Mouse (Mus musculus): ENCODE data around the gene Mthfs. TPM values are rescaled to one million over a fixed set of nuclear protein-coding genes. Genes with fewer than 3 reads are reported as not detected.
"Not testable (repeated sequence)": the region's sequence is repeated elsewhere in the genome, so short reads cannot be mapped to it uniquely, and the experiment has no call there.

Gene Mthfs
- total RNA-seq (2021), result 10 to 100 TPM; 11.4 to 12.6 TPM
- long read RNA-seq, experiment 1, partial matches to known transcripts, result 0 of 4 reads
- long read RNA-seq, experiment 1, other reads (novel, unspliced or antisense), result 3 of 4 reads
- long read RNA-seq, experiment 2, partial matches to known transcripts, result 0 of 8 reads
- long read RNA-seq, experiment 2, other reads (novel, unspliced or antisense), result 3 of 8 reads

DNA sequence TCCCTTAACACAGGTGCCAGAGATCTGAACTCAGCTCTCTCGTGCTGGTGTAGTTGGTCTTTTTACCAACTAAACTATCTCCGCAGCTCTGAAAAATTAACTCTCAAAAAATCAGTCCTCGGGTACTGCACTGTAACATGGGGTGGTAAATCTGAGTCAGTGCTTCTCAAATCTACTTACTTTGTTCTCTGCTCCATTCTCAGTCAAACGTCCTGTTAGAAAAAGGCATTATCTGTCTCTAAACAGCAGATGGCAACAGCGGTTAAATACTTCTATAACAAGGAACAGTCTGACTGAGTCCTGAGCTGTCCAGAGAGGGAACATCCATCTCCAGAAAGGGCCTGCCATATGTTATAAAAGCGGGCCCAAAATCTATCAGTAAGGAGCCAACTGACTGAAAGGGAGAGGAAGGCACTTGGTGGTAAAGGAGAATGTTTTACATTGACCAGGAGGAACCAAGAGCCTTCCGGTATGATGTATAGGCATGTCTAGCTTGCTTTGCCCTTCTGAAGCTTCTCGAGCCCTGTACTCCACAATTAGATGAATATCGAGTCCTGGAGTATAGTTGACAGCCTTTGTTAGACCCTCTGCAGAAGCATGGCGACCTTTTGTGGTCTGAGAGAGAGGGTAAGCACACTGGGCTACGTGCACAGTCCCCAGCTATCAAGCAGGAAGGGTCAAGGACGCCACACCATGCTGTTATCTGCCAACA, at the start of gene Mthfs:
Gene Mthfs, plus strand, starts transcription at position 324 of the 712 bp plus-strand sequence.
- DNase-seq, result not testable (repeated sequence)

DNA sequence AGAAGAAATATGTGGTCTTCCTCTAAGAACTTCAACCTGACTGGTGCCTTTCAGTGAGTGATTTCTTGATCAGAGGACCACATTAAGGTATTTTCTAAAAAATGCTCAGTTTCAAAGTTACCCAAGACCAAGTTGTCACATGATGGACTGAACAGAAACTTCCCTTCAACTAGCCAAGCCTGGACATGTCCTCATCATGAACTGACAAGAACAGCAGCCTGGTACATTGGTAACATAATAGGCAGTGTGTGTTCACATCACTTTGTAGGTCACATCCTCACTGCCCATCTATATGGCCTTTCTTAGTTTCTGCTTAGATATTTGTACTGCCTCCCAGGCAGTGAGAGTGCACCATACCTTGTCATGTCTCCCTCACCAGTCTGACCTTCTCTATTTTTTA, 37.9 kb upstream of the Mthfs start:
- not testable (repeated sequence) for DNase-seq

GRCm38 (mm10) chr9:89178833-89179232, 31.6 kb upstream of the Mthfs start:
- peak; percentile 48 for DNase-seq

DNA sequence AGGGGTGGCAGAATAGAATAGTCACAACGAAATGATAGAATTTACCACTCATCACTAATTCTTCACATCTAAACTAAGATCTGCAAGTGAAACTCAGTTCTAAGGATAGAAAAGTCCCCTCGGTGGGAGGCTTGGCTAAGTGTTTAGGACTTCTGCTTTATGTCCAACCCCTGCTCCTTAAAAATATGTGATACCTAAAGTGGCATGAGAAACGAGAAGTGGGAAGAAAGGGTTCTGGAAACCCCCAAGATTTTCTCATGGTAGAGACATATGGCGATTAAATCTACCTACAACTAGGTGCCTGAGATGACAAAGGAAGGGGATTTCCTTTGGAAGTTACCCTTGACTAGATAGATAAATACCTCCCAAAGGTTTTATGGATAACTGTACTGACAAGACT, 31.0 kb upstream of the Mthfs start:
- DNase-seq, result not testable (repeated sequence)

GRCm38 (mm10) chr9:89187006-89187405, 23.5 kb upstream of the Mthfs start:
- DNase-seq, result not testable (repeated sequence)

- DNase-seq, result not testable (repeated sequence)
These were observed 15.0 kb upstream of the Mthfs start for GRCm38 (mm10) chr9:89195483-89195882.

DNA sequence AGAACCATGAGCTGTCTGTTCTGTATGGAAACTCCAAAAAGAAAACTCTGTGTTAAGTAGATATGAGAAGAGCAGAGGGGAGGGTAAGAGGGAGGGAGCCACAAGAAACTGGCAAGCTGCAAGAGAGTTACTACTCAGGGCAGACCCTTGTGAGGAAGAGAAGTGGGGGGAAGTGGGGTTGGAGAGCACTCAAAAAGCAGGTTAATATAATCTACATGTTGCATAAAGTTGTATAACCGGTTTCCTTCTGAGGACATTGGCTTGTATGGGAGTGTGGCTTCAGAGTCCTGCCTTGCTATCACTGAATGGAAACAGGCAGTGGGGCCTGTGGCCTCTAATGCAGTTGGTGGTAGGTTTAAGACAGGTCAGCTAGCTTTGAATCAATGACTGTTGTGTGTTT, 13.0 kb upstream of the Mthfs start:
- not testable (repeated sequence) for DNase-seq

- DNase-seq, result not testable (repeated sequence)
These were observed 12.1 kb upstream of the Mthfs start for GRCm38 (mm10) chr9:89198349-89198748.

DNA sequence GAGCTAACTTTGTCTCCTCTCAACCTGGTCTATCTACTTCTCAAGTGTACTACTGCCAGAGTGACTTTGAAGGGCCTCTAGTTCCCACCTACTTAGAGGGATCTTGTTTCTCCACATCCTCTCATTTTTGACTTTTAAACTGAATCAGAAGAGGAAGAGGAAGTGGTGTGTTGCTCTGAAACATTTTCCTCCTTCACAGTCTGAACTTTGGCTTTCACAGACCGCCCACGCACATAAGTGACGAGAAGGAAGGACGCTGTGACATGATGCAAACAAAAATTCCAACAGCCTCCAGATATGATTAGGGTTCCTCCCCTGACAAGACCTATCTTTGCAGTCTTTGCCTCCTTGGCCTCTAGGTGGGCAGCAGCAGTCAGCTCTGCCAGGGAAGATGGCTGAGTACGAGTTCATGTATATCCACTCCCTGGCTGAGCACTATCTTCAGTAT, 11.5 kb upstream of the Mthfs start, which contains the start of the genes Bcl2a1b and Gm29094:
Gene Bcl2a1b, plus strand, starts transcription at position 241 of the 448 bp plus-strand sequence.
Gene Gm29094, plus strand, starts transcription at position 411 of the 448 bp plus-strand sequence.
- DNase-seq, result not testable (repeated sequence)

DNA sequence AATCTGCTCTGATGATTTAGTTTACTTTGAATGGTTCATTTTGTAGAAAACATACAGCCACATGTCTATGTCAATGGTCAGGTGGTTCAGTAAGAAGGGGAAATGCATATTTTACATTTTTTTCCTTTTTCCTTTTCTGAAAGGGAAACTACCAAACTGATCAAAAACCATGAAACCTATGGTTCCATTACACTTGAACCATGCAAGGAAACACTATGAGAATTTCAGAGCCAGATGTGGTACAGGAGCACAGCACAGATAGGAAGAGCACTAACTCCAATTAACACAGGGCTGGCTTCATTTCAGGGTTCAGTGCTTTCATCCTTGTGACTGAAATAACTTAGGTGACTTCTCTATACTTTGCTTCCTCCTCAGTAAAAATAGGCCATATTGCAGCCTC, 8.2 kb upstream of the Mthfs start:
- DNase-seq, result not testable (repeated sequence)

DNA sequence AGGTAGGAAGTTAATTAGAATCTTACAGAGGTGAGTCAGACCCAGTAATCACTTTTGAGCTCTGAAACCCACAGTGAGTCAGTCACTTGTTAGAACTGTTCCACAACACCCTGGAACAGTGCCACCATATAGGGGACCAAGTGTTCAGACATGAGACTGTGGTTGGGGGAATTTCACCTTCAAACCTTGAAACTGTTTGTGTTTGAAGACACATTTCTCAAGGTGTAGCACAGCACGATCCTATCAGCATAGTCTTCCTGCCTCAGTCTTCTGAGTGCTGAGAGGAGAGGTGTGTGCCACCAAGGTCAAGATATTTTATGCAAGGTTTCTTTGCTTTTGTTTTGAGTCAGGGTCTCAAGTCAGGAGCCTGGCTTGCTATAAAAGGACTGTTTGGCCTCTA, 1.5 kb upstream of the Mthfs start:
- not testable (repeated sequence) for DNase-seq

DNA sequence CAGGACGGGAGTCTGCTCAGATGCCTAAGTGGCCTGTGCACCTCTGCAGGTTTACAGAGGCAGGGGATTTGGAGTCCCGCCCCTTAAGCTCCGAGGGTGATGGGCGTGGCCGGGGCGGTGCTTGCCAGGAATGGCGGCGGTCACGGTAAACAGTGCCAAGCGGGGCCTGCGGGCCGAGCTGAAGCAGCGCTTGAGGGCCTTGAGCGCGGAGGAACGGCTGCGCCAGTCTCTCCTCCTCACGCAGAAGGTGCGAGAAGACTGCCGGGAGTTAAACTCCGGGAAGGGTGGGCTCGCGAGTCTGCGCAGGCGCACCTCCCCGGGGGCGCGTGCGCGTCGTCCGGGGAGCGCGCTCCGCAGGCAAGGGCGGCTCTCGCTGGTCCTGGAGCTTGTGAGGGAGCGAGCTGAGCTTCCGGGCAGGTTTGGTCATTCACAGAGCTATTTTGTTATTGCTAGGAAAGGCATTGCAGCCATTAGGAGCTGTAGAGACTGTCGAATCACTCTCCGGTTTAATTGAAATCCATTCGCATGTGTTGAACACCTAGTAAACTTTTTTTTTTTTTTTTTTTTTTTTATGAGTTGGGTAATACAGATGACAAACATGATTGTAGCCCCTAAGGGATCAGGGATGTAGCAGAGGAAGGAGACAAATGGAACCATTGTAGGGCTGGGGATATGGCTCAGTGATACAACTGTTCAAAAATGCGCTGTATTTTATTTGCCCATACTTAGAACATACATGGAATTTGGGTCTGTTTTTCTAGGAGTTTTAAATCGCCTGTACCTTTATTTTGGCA, 786 bp downstream of the Mthfs start:
- peak; percentile 72 for DNase-seq

- DNase-seq, result peak; percentile 12
These were observed 2.0 kb downstream of the Mthfs start for GRCm38 (mm10) chr9:89212428-89212827.

DNA sequence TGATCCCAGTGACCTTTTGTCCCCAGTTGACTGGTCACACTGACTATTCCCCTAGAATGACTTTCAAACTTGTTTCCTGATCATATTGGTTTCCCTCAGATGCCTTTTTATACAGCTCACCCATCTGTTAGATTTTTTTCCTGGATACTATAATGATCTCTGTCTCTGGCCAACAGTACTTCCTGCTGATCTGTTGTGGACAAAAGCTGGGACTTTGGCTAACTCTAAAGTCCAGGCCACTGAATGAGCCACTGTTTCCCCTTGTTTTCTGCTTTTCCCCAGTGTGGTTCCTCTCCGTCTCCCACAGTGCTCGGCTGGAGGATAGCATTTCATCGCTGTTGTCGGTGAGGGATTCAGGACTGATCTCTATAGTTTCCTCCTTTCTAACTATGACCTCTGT, 7.7 kb downstream of the Mthfs start:
- not testable (repeated sequence) for DNase-seq

- not testable (repeated sequence) for DNase-seq
These were observed 9.2 kb downstream of the Mthfs start for GRCm38 (mm10) chr9:89219668-89220067.

DNA sequence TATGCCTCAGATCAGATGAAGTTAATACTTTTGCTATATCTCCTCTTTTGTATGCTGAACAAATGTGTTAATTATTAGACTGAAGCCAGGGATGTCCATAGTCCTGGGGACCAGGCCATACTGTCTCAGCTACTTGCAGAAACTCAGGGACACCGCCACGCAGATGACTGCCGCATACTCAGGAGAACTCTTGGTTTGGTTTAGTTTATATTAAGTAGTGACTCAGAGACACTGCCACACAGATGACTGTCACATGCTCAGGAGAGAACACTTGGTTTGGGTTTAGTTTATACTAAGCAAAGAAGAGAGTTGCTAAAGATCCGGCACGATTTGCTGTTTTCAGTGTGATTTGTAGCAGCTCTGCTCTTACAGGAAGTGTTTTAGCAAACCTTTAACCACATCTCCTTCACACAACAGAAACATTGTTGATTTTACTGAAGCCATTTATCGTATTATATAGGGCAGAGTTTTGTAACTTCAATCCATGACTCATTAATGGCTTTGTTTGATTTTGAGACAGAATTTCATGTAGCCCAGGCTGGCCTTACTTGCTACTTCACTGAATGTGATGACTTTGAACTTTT, 10.3 kb downstream of the Mthfs start:
- DNase-seq, result not testable (repeated sequence)

GRCm38 (mm10) chr9:89226071-89226470, 15.6 kb downstream of the Mthfs start:
- no peak for DNase-seq

DNA sequence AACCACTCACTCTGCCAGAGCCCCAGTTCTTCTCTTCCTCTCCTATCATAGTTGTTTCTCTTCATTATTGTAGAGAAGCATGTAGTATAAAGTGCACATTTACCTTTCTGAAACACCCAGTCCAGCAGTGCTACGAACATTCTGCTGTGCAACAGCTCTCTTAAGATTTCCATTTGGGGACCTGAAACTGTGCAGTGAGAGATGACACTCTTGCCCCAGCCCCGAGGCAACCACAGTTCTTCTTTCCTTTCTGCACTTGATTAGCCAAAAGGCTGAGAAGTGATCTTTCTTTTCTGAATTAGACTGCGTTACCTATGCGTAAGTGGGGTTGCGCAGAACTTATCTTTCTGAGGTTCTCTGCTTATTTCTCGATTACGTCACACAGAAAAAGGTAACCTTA, 17.6 kb downstream of the Mthfs start:
- DNase-seq, result no peak

DNA sequence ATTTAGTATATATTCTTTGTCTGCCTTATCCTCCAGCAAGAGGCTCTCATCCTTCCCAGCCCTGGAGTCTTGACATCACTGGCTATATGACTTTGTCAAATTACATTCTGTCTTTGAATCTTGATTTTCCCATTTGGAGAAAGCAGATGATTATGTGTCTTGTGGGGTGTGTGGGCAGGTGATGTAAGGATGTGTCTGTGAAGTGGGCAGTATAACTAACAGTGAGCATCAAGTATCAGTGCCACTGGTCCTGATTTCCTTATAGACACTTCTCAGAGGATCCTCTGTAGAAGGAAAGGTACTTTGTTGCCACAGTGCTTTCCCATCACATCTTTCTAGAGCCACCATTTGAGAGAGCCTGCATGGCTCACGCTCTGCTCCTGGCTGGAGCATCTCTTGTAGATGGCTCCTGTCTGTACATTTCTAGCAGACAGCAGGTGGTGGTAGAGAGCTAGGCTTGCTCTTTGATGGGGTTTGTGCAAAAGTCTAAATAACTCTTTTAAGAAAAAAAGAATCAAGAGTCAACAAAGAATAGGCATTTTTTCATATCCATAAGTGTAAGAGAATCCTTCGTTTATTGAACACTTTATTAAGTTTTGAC, 20.5 kb downstream of the Mthfs start:
- peak; percentile 21 for DNase-seq

- DNase-seq, result not testable (repeated sequence)
These were observed 26.7 kb downstream of the Mthfs start for GRCm38 (mm10) chr9:89237131-89237530.

DNA sequence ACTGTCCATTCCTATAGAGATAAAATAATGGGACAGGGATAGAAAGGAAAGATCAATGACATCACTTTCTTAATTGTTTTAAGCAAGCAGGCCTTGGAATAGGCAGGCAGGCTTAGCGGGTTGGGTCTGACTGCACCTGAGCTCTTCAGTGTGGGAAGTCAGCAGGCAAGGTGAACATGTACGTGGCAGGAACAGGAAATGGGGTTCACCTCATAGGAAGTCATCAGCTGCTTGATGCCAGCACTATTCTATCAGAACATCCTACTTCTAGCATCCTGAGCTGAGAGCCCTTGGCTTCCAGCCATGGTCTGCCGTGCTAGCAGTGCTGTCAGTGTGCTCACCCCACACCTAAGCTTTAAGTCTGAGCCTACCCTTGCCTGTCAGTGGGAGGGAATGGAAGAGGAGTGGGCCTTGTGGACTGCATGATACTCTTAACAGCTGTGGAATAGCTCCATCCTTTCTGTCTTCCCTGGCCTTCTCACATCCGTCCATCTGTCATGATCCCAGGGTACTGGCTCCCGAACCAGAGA, 28.6 kb downstream of the Mthfs start:
- DNase-seq, result not testable (repeated sequence)
